Mouse (Mus musculus): ENCODE results near the gene A930004D18Rik.
"Not testable (repeated sequence)": the region's sequence is repeated elsewhere in the genome, so short reads cannot be mapped to it uniquely, and the experiment has no call there.

Gene A930004D18Rik

DNA sequence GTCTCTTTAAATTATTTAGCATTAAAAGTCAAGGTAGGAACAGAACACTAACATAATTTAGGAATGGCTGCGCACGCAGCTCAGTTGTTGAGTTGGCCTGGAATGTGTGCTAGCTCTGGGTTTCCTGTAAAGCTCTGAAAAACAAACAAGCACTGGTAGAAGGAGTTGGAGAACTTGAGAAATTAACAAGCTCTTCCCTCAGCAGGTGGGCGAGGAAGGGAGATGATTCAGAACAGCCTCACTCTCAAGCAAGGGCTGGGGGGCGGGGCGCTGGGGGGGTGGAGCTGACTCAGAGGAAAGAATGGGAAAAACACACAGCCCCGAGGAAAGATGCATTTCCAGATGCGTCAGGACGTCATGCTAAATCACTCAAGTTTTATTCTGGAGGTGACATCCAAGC is 32.4 kb downstream of the A930004D18Rik start:
- DNase-seq (ENCODE audit: low read depth), result peak; percentile 85

DNA sequence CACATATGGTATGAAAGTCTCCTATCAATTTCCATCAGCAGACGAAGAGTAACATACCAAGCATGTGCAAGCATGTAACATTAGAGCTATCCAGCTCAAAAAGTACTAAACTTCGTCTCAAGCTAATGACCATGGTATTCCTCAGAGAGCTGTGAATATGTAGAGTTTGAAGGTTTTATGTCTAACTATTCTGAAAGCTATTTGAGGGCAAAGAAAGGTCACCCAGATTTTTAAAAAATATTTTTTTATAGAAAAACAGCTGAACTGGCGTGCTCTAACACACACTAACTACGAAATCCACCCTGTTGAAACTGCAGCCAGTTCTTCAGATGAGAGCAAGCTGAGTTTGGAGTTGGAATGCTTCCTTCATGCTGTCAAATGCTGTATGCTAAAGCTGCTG is 33.3 kb downstream of the A930004D18Rik start:
- peak; percentile 25 for DNase-seq (ENCODE audit: low read depth)

DNA sequence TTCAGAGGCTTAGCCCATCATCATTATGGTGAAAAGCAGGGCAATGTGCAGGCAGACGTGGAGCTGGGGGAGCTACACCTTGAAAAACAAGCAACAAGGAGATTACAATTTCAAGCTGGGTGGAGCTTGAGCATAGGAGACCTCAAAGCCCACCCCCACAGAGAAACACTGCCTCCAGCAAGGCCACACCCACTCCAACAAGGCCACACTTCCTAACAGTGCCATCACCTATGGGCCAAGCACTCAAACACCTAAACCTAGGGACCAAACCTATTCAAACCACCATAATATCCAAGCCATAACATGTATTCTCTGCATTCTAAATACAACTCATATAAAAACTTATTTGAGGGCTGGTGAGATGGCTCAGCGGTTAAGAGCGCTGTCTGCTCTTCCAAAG is 35.2 kb downstream of the A930004D18Rik start:
- no peak for DNase-seq (ENCODE audit: low read depth)

DNA sequence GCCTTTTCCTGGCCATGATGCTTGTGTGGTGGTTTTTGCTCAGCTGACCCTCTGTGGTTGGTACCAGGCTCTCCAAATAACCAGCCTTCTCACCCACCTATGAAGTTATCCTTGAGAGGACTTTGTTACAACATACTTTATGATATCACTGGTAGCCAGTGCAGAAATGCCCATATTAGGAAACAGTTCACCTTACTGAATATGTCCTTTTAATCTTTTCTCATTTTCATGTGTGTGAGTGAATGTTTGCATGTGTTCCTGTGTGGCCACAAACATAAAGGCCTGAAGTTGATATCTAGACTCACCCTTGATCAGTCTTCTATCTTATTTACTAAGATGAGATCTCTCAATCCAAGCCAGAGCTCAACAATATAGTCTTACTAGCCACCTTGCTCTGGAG is 40.7 kb downstream of the A930004D18Rik start, which contains the start of gene H2al2a:
Gene H2al2a, minus strand, starts transcription at position 101 of the 400 bp plus-strand sequence.
- no peak for DNase-seq (ENCODE audit: low read depth)

DNA sequence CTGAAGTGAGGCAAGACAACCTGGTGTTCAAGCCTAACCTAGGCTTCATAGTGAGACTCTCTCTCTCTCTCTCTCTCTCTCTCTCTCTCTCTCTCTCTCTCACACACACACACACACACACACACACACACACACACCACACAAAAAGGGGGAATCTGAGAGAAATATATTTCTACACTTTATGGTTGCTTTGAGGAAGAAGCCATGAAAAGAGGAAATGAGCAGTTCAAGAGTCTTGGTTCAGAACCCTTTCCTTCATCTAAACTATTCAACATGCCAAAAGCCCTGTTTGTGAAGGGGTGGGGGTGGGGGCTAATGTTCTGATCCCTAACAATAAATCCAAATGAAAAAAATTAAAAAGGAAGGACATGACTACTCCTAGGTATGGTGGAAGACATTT is 48.0 kb downstream of the A930004D18Rik start:
- DNase-seq (ENCODE audit: low read depth), result no peak

DNA sequence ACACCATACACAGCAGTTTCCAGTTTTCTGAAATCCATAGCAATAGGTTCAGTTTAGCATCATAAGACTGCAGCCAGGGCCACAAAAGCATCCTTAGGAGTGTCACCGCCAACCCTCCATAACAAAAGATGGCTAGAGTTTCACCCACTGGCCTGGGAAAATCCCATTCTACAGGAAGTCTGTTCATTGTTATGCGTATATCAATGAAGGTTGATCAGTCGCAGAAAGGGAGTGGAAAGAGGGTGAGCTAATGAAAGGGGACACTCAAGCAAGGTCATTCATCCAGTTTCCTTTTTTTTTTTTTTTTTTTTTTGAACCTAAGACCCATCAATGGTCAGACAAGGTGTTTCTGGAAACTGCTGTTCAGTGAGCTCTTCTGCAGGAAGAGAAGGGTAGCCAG is 48.4 kb downstream of the A930004D18Rik start:
- DNase-seq (ENCODE audit: low read depth), result no peak

DNA sequence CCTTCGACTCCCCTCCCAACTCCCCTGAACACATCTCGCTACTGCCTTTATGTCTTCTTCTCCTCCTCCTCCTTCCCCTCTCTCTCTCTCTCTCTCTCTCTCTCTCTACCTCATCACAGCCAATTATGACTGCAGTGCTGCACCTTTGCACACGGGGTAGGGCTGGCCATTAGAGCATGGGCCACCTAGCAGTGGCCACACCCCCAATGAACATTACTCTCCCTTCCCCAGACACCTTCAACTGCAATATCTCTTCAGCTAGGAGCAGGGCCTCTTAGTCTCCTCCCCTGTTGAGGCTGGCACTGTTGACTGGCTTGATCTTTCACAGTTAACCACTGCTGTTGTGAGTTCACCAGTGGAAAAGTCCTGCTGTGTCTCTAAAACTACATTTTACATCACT is 50.8 kb downstream of the A930004D18Rik start:
- no peak for DNase-seq (ENCODE audit: low read depth)

DNA sequence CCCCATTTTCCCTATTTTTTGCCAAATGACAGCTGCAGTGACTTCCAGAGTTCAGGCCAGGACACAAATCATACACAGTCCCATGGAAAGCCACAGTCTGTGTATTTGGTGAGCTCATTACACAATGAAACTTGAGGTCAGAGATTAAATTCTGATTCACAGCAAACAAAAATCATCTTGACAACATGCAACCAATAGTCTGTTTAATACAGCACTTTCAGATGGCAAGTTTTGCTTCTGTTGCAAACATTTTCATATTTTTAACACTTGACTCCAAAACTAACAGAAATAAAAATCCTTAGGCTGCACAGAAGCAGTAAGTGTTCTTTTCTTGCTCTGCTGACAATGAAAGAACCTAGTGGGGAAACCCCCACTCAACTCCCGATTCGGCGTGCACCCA is 52.8 kb downstream of the A930004D18Rik start:
- no peak for DNase-seq (ENCODE audit: low read depth)

DNA sequence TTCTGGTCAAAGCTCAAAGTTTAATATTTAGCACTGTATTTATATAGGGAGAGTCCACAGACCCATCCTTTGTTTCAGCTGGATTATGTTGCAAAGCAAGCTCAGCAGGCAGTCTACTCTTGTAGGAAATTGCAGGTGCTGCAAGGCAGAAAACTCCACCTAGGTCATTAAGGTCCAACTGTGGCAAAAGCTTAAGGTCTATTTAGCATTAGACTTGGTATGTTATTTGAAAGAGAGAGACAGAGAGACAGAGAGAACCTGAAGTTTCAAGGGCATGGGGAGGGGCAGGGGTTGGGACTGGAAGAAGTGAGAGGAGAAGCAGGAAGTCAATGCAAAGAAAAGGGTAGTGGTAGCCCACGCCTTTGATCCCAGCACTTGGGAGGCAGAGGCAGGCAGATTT is 54.8 kb downstream of the A930004D18Rik start:
- no peak for DNase-seq (ENCODE audit: low read depth)

DNA sequence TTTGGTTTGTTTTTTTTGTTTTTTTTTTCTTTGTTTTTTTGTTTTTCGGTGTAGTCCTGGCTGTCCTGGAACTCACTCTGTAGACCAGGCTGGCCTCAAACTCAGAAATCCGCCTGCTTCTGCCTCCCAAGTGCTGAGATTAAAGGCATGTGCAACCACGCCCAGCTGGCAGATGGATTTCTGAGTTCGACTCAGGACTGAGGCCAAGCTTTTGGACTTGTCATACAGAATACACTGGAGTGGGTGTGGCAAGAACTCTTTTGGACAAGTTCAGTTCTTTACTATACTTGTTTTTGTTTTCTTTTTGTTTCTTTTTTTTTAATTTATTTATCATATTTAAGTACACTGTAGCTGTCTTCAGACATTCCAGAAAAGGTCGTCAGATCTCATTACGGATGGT is 58.8 kb downstream of the A930004D18Rik start:
- DNase-seq (ENCODE audit: low read depth), result no peak

DNA sequence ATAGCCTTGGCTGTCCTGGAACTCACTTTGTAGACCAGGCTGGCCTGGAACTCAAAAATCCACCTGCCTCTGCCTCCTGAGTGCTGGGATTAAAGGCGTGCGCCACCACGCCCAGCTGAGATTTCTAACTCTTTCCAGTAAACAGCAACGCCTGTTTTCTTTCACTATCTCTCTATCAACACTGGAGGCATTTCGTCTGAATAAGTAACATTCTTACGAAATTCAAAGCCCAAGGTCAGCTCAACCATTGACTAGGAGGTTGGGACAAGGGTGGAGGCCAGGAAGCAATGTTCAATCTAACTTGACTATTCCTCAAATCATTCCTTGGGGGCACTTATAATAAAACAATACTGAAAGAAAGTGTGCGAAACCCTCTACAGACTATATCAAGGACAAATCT is 59.3 kb downstream of the A930004D18Rik start:
- not testable (repeated sequence) for DNase-seq (ENCODE audit: low read depth)

DNA sequence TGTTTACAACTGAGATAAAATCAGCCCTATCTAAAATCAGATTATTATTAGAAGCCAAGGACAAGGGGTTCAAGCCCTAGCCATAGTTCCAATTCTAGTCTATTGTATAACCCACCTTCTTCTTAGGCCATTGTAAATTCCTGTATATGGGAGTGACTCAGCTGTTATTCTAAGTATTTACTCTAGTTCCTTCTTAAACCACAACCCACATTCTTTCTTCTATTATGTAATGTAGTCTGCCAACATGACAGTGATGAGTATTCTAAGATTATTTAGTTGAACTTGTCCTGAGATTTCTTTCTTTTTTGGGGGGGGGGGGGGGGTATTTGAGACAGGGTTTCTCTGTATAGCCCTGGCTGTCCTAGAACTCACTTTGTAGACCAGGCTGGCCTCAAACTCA is 59.9 kb downstream of the A930004D18Rik start:
- DNase-seq (ENCODE audit: low read depth), result peak; percentile 11

DNA sequence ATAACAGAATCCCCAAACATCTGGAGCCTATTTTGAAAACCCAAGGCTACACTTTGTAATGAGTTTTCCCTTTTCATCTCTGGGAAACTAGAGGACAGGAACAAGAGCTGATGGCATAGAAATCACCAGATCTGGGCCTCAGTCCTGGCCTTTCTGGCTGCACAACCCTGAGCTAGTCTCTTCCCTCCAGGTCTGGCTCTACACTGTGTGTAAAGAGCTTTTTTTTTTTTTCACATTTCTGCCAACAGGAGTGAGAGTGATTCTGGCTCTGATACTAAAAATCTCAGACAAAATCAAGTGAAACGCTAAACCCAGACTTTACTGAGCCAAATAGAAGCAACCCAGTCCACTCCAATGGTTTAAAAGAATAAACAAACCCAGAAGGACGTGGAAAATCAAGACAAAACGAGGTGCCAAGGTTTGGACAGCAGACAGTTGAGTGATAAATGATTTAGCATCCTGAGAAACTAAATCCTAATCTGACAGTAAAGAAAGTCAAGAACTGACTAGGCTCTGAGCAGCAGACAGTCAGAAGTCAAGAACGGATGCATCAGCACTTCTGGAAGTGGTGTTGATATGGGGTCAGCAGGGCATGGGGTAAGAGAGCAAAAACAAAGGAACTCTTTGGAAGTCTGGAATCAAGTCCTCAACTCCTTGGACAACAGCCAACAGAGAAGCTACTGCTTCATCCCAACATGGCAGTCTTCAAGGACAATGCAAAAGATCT is 61.8 kb downstream of the A930004D18Rik start:
- DNase-seq (ENCODE audit: low read depth), result peak; percentile 22
